Mouse (Mus musculus): ENCODE data around the gene Gm38655.

- no peak for TF ChIP-seq CTCF (IDR thresholded peaks at IDR 0.05; ENCODE audit: low read depth)
- no peak for TF ChIP-seq EP300 (IDR thresholded peaks at IDR 0.05; ENCODE audit: low read depth)
Measured at GRCm38 (mm10) chr17:25219492-25220295, 44.4 kb upstream of the Gm38655 start.
